Mouse (Mus musculus) bone marrow, adult 2 months (tissue): ENCODE data around the gene Thbs1.

Experiments used
- CTCF ChIP-seq: fragments of 200-500 bp; IDR thresholded peaks from 2 replicates; pipeline ENCODE4 v1.5.1; 2011; ENCODE audit warnings: low read length, control low read depth; ENCODE audit not compliant: control insufficient read depth, insufficient read depth
- POLR2A ChIP-seq: fragments of 200-500 bp; IDR thresholded peaks from 2 replicates; pipeline ENCODE4 v1.6.1; 2011; ENCODE audit warnings: low read depth, mild to moderate bottlenecking, control low read depth, low read length, borderline replicate concordance; ENCODE audit not compliant: control insufficient read depth

GRCm38 (mm10) chr2:118162486-118162885, 50.8 kb downstream of the Thbs1 start:
- TF ChIP-seq CTCF (no peak), POLR2A (no peak)
